Mouse (Mus musculus) forebrain, embryonic 14.5 days (tissue): Measurements from ENCODE around the gene Sik3. TPM values are rescaled to one million over a fixed set of nuclear protein-coding genes. Genes with fewer than 3 reads are reported as not detected.
"Not testable (repeated sequence)": the region's sequence is repeated elsewhere in the genome, so short reads cannot be mapped to it uniquely, and the experiment has no call there.

ENCODE experiments used
- ATAC-seq: fragments of 200-750 bp; cut with Nextera tagmentation; 2 replicates; pipeline ENCODE4 v1.8.0; 2017; ENCODE audit warnings: mild to moderate bottlenecking, moderate library complexity
- DNase-seq: peaks from one replicate; pipeline ENCODE4 v3.0.0-alpha.2; 2015; ENCODE audit warnings: low spot score
- H3K27ac ChIP-seq: fragments of 300-500 bp; sonication (generic); 2 replicates; pipeline ENCODE4 v1.5.1; 2014; ENCODE audit warnings: low read depth, mild to moderate bottlenecking, control low read depth, low read length, moderate library complexity
- H3K27me3 ChIP-seq: fragments of 300-500 bp; sonication (generic); replicated peaks from 2 replicates; pipeline ENCODE4 v1.6.1; 2014; ENCODE audit warnings: low read length, control low read depth, mixed read lengths; ENCODE audit not compliant: control insufficient read depth, insufficient read depth
- H3K36me3 ChIP-seq: fragments of 300-500 bp; sonication (generic); 2 replicates; pipeline ENCODE4 v1.6.1; 2014; ENCODE audit warnings: low read length, control low read depth; ENCODE audit not compliant: control insufficient read depth, insufficient read depth
- H3K4me1 ChIP-seq: fragments of 300-500 bp; sonication (generic); 2 replicates; pipeline ENCODE4 v1.6.1; 2014; ENCODE audit warnings: antibody characterized with exemption, low read length, control low read depth; ENCODE audit not compliant: control insufficient read depth, insufficient read depth
- H3K4me2 ChIP-seq: fragments of 300-500 bp; sonication (generic); 2 replicates; pipeline ENCODE4 v1.6.1; 2014; ENCODE audit warnings: mild to moderate bottlenecking, control low read depth, low read length
- H3K4me3 ChIP-seq: fragments of 300-500 bp; sonication (generic); 2 replicates; pipeline ENCODE4 v1.5.1; 2014; ENCODE audit warnings: low read depth, low read length, control low read depth
- H3K9ac ChIP-seq: fragments of 300-500 bp; sonication (generic); 2 replicates; pipeline ENCODE4 v1.6.1; 2014; ENCODE audit warnings: mild to moderate bottlenecking, low read length, control low read depth, moderate library complexity
- H3K9me3 ChIP-seq: fragments of 300-500 bp; sonication (generic); replicated peaks from 2 replicates; pipeline ENCODE4 v1.6.1; 2016; ENCODE audit warnings: low read length, control low read depth, mixed read lengths; ENCODE audit not compliant: control insufficient read depth
- WGBS: fragments of 180-500 bp; shearing (Covaris S2); extraction: QIAGEN DNeasy Blood & Tissue Kit; methylation state at CpG from one replicate; pipeline ENCODE4 v1.1.7; 2014; 5-methylcytosine and 5-hydroxymethylcytosine counted together
- polyA plus RNA-seq: library from polyadenylated mRNA; unstranded; fragments of >200 nt; fragmentation: Nextera tagmentation; extraction: Ambion mirVana; gene quantifications from 2 replicates; pipeline ENCODE4 v1.2.1, GENCODE M21; 2014

Sik3 gene
- polyA plus RNA-seq, 1 experiment from 2014 or later: 5.0 TPM

DNA sequence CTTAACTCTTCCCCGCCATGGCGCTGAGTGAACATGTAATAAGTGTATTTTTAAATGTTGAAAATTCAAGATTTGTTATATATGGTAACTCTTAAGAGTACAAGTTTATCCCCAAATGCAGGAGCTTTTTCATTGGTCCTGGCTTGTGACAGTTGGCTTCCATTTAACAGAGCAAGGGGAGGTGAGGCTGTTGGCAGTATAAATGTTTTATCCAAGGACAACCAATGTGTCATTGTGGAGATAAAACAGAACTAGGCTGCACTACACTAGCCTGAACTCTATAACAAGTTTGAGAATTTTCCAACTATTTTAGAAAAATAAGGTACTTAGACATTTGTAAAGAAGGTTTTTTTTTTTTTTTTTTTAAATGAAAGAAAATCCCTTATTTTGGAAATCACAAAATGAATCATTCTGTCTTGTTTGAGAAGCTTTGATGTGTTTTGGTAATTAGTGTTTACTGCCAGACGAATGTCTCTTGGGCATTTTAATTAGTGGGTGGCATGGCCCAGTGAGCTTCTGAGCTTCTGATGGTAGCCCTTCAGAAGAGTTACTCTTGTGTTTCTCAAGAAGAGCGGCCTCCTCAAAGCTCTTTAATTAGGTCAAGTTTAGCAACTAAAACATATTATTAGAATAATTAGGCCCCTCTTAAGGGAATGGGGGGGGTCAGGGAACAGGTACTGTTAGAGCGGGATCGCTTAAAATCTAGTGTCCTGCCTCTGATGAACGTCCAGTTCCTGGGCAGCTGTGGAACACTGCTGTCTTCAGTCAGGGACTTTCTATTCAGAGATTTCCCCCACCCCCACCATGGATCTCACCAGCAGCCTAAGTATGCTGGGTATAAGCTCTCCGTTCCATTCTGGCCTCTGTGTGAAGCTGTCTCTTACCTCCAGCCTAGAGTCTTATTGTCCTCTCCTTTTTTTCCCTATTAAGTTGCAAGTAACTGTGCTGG lies 139.7 kb downstream of the Sik3 start:
- no peak overlapping the region for H3K9ac ChIP-seq
- no peaks in the 10 kb centered on the region for H3K36me3 ChIP-seq
- ATAC-seq (no peak), DNase-seq (peak; percentile 29)
- H3K4me3 ChIP-seq: no peak overlapping the region
- no peaks in the 10 kb centered on the region for H3K9me3 ChIP-seq
- H3K27me3 ChIP-seq: no peaks in the 10 kb centered on the region
- H3K4me2 ChIP-seq: no peak overlapping the region
- whole genome bisulfite sequencing: 40% methylated on average over 8 of the region's 8 CpGs
- H3K27ac ChIP-seq: no peak overlapping the region
- H3K4me1 ChIP-seq: peaks cover 7% of the 10 kb centered on the region; the same call in 1 of the 2 replicates

DNA sequence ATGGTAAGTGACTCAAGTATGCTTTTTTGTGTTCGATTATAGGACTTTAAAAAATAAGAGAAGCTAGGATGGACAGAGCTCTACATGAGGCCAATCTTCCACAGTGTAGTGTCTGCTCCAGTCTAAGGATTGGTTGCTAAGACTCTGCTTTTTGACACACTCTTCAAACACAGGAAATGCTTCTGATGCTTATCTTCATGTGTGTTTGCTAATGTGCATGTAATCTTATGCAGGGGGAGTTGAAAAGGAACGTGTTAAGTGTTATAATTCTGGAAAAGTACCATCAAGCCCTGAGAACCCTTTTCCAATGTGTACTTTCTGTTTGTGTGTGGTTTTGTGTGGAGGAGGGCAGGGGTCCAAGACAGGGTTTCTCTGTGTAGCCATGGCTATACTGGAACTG lies 141.8 kb downstream of the Sik3 start:
- Histone ChIP-seq H3K9me3 (no peaks in the 10 kb centered on the region), H3K4me3 (no peak overlapping the region), H3K27me3 (no peaks in the 10 kb centered on the region), H3K27ac (no peak overlapping the region), H3K36me3 (no peaks in the 10 kb centered on the region), H3K4me2 (no peak overlapping the region), H3K4me1 (peaks cover 7% of the 10 kb centered on the region; the same call in 1 of the 2 replicates), H3K9ac (no peak overlapping the region)
- 89% methylated on average over 2 of the region's 2 CpGs for WGBS
- ATAC-seq (no peak), DNase-seq (no peak)

- WGBS: 80% methylated on average over 4 of the region's 4 CpGs
- no peak for ATAC-seq
Measured at GRCm38 (mm10) chr9:46155026-46155425, 142.4 kb downstream of the Sik3 start.

GRCm38 (mm10) chr9:46155818-46156217 lies 143.2 kb downstream of the Sik3 start:
- not testable (repeated sequence) for H3K27ac ChIP-seq, DNase-seq, H3K4me2 ChIP-seq, H3K4me3 ChIP-seq, H3K9me3 ChIP-seq, ATAC-seq, H3K9ac ChIP-seq, H3K27me3 ChIP-seq, H3K4me1 ChIP-seq, H3K36me3 ChIP-seq
- 97% methylated on average over 8 of the region's 8 CpGs for WGBS

More at GRCm38 (mm10) chr9:46155026-46155425, 142.4 kb downstream of the Sik3 start:
- Histone ChIP-seq H3K36me3 (no peaks in the 10 kb centered on the region), H3K4me1 (peaks cover 7% of the 10 kb centered on the region; the same call in 1 of the 2 replicates), H3K4me3 (no peak overlapping the region), H3K9me3 (no peaks in the 10 kb centered on the region), H3K9ac (no peak overlapping the region), H3K27me3 (no peaks in the 10 kb centered on the region), H3K27ac (no peak overlapping the region), H3K4me2 (no peak overlapping the region)
- no peak for DNase-seq

DNA sequence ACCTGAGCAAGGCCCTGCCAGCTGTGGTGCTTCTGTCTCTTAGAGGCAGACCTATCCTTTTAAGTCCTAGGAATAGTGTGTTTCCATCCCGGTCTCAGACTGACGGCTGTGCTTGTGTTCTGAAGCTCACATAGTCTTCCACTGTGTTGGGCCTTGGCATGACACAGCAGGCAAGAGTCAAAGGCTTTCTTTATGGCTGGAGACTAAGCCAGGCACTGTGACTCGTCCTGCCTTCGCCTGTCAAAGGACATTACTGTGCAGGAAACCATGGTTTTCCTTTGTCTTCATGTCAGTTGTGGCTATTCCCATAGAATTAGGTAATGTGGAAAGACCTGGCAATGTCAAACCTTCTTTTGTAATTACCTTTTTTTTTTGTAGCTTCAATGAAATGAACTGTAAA lies 144.1 kb downstream of the Sik3 start:
- Histone ChIP-seq H3K4me3 (no peak overlapping the region), H3K9me3 (no peaks in the 10 kb centered on the region), H3K9ac (no peak overlapping the region), H3K36me3 (no peaks in the 10 kb centered on the region), H3K4me2 (no peak overlapping the region), H3K27ac (no peak overlapping the region), H3K4me1 (peaks cover 7% of the 10 kb centered on the region; the same call in 1 of the 2 replicates), H3K27me3 (no peaks in the 10 kb centered on the region)
- no peak for ATAC-seq
- no peak for DNase-seq
- WGBS: 51% methylated on average over 4 of the region's 4 CpGs

- H3K4me3 ChIP-seq: no peak overlapping the region
- no peak overlapping the region for H3K9ac ChIP-seq
- 48% methylated on average over 4 of the region's 4 CpGs for WGBS
- no peak overlapping the region for H3K27ac ChIP-seq
- no peak for ATAC-seq
- H3K9me3 ChIP-seq: no peaks in the 10 kb centered on the region
- H3K27me3 ChIP-seq: no peaks in the 10 kb centered on the region
- no peaks in the 10 kb centered on the region for H3K36me3 ChIP-seq
- peaks cover 3% of the 10 kb centered on the region; the same call in 1 of the 2 replicates for H3K4me1 ChIP-seq
- peak; percentile 64 for DNase-seq
- H3K4me2 ChIP-seq: no peak overlapping the region
Measured at GRCm38 (mm10) chr9:46158273-46158813, 145.7 kb downstream of the Sik3 start.

DNA sequence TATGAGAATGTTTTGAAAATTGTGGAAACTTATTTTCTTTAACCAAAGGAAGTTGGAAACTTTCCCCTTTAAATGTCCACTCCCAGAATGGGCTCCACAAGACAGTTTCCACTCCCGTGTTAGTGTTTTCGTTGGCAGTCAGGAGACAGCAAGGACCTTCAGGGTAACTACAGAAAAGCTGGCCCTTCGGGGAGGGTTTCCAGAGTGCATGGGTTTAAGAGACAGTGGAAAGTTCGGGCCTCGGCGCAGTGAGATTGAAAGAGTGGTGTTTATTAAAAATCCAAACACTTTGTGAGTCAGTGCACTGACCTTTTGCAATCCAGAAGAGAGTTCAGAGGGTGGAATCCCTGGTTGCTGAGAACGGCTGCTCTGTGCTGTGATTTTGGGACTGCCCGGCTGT lies 150.8 kb downstream of the Sik3 start:
- no peaks in the 10 kb centered on the region for H3K27me3 ChIP-seq
- H3K36me3 ChIP-seq: no peaks in the 10 kb centered on the region
- H3K4me1 ChIP-seq: no peaks in the 10 kb centered on the region
- no peak for ATAC-seq
- no peak overlapping the region for H3K27ac ChIP-seq
- WGBS: 85% methylated on average over 8 of the region's 8 CpGs
- H3K4me2 ChIP-seq: no peak overlapping the region
- H3K9me3 ChIP-seq: no peaks in the 10 kb centered on the region
- H3K9ac ChIP-seq: no peak overlapping the region
- no peak overlapping the region for H3K4me3 ChIP-seq
- no peak for DNase-seq

DNA sequence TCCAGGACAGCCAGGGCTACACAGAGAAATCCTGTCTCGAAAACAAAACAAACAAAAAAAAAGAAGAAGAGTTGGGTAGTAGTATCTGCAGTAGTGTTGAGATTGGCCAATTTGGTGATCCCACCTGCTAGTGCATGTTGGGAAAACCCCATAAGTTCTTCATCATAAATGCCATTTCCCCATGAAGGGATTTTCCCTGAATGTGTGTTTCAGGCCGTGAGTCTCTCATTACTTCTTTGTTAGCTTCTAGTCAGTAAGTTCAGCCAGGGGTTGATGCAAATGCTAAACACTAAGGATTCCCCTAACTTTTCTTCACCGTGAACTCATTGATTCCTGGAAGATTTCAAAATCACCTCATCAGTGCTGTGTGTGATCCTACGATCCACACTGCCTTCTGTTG lies 156.2 kb downstream of the Sik3 start:
- DNase-seq (no peak), ATAC-seq (no peak)
- Histone ChIP-seq H3K4me2 (no peak overlapping the region), H3K27me3 (no peaks in the 10 kb centered on the region), H3K36me3 (no peaks in the 10 kb centered on the region), H3K4me3 (no peak overlapping the region), H3K4me1 (no peaks in the 10 kb centered on the region), H3K9me3 (no peaks in the 10 kb centered on the region), H3K27ac (no peak overlapping the region), H3K9ac (no peak overlapping the region)
- WGBS: 88% methylated on average over 4 of the region's 4 CpGs

- DNase-seq: no peak
- H3K9me3 ChIP-seq: no peaks in the 10 kb centered on the region
- H3K36me3 ChIP-seq: no peaks in the 10 kb centered on the region
- H3K27ac ChIP-seq: no peak overlapping the region
- ATAC-seq: no peak
- H3K4me3 ChIP-seq: no peak overlapping the region
- 85% methylated on average over 2 of the region's 2 CpGs for WGBS
- H3K4me1 ChIP-seq: no peaks in the 10 kb centered on the region
- no peak overlapping the region for H3K9ac ChIP-seq
- H3K4me2 ChIP-seq: no peak overlapping the region
- no peaks in the 10 kb centered on the region for H3K27me3 ChIP-seq
Measured at GRCm38 (mm10) chr9:46172251-46172650, 159.6 kb downstream of the Sik3 start.
